Mouse (Mus musculus) liver, adult 2 months (tissue): ENCODE results near the gene Cdk4. TPM values are rescaled to one million over a fixed set of nuclear protein-coding genes. Genes with fewer than 3 reads are reported as not detected.
"Not testable (repeated sequence)": the region's sequence is repeated elsewhere in the genome, so short reads cannot be mapped to it uniquely, and the experiment has no call there.

Experiments
- DNase-seq: peaks from one replicate; pipeline ENCODE4 v3.0.0-alpha.2; 2011; ENCODE audit warnings: low read depth, low spot score; ENCODE audit errors: extremely low read depth
- H3K27ac ChIP-seq: fragments of 200-500 bp; replicated peaks from 2 replicates; pipeline ENCODE4 v1.5.1; 2012; ENCODE audit warnings: low read depth, mild to moderate bottlenecking, control low read depth, inconsistent platforms, low read length; ENCODE audit not compliant: insufficient read depth
- H3K27me3 ChIP-seq: fragments of 200-500 bp; 2 replicates; pipeline ENCODE4 v1.6.1; 2012; ENCODE audit warnings: mild to moderate bottlenecking, moderate library complexity, low read length, inconsistent platforms; ENCODE audit not compliant: control insufficient read depth, insufficient read depth
- H3K36me3 ChIP-seq: fragments of 200-500 bp; 2 replicates; pipeline ENCODE4 v1.6.1; 2012; ENCODE audit warnings: low read length, inconsistent platforms; ENCODE audit not compliant: control insufficient read depth, insufficient read depth
- H3K4me1 ChIP-seq: fragments of 200-500 bp; 2 replicates; pipeline ENCODE4 v1.6.1; 2011; ENCODE audit warnings: low read length; ENCODE audit not compliant: control insufficient read depth, insufficient read depth
- H3K4me3 ChIP-seq: fragments of 200-500 bp; 2 replicates; pipeline ENCODE4 v1.5.1; 2011; ENCODE audit warnings: low read depth, mild to moderate bottlenecking, control low read depth, low read length, moderate library complexity; ENCODE audit not compliant: insufficient read depth
- H3K79me2 ChIP-seq: fragments of 200-500 bp; 2 replicates; pipeline ENCODE4 v1.6.1; 2012; ENCODE audit warnings: inconsistent platforms, mild to moderate bottlenecking, low read length, moderate library complexity; ENCODE audit not compliant: control insufficient read depth, insufficient read depth
- H3K9ac ChIP-seq: fragments of 200-500 bp; 2 replicates; pipeline ENCODE4 v1.6.1; 2012; ENCODE audit warnings: low read depth, mild to moderate bottlenecking, control low read depth, inconsistent platforms, low read length
- CTCF ChIP-seq: fragments of 200-500 bp; IDR thresholded peaks from 2 replicates; pipeline ENCODE4 v1.5.1; 2011; ENCODE audit warnings: low read depth, low read length, control low read depth
- POLR2A ChIP-seq: fragments of 200-500 bp; IDR thresholded peaks from 2 replicates; pipeline ENCODE4 v1.6.1; 2011; ENCODE audit warnings: low read length, control low read depth; ENCODE audit not compliant: insufficient read depth; ENCODE audit errors: extremely low read depth
- WGBS: fragments of 180-500 bp; shearing (Covaris S2); methylation state at CpG from one replicate; pipeline ENCODE4 v1.1.7; 2018; 5-methylcytosine and 5-hydroxymethylcytosine counted together
- polyA plus RNA-seq: library from polyadenylated mRNA; depleted of rRNA; stranded (reverse); fragments of >200 nt; gene quantifications from 2 replicates; pipeline ENCODE4 v1.2.3, GENCODE M21; 2012
- total RNA-seq: library from RNA; depleted of rRNA; stranded (reverse); fragments of >200 nt; gene quantifications from 2 replicates; pipeline ENCODE4 v1.2.3, GENCODE M21; 2014

Gene Cdk4
- total and polyA plus RNA-seq, 2 experiments: 37.9 to 58.7 TPM

- TF ChIP-seq POLR2A (no peak), CTCF (no peak)
- Histone ChIP-seq H3K36me3 (no peaks in the 10 kb centered on the region), H3K4me1 (no peaks in the 10 kb centered on the region), H3K79me2 (no peaks in the 10 kb centered on the region; the same call in 1 of the 2 replicates), H3K27ac (no peak overlapping the region), H3K9ac (no peak overlapping the region), H3K4me3 (no peak overlapping the region), H3K27me3 (peaks cover 2% of the 10 kb centered on the region; the same call in 1 of the 2 replicates)
- DNase-seq: no peak
- 11% methylated on average over 8 of the region's 8 CpGs for WGBS
Measured at GRCm38 (mm10) chr10:127058708-127059107, 4.6 kb upstream of the Cdk4 start.

GRCm38 (mm10) chr10:127059174-127059967, 4.0 kb upstream of the Cdk4 start:
- H3K4me3 ChIP-seq: peak overlapping the region; percentile 68
- peaks cover 3% of the 10 kb centered on the region; the same call in 1 of the 2 replicates for H3K4me1 ChIP-seq
- H3K27me3 ChIP-seq: peaks cover 2% of the 10 kb centered on the region; the same call in 1 of the 2 replicates
- TF ChIP-seq CTCF (no peak), POLR2A (no peak)
- DNase-seq: no peak
- H3K9ac ChIP-seq: peak overlapping the region; percentile 67
- no peak overlapping the region for H3K27ac ChIP-seq
- H3K79me2 ChIP-seq: peaks cover 3% of the 10 kb centered on the region; the same call in 1 of the 2 replicates
- no peaks in the 10 kb centered on the region for H3K36me3 ChIP-seq
- WGBS: 3% methylated on average over 79 of the region's 92 CpGs

GRCm38 (mm10) chr10:127059968-127060916, 3.1 kb upstream of the Cdk4 start, which contains the start of gene March9:
Gene March9 (minus strand): TSS chr10:127060184.
- Histone ChIP-seq H3K27me3 (peaks cover 2% of the 10 kb centered on the region; the same call in 1 of the 2 replicates), H3K79me2 (peaks cover 5% of the 10 kb centered on the region; the same call in 1 of the 2 replicates), H3K36me3 (peaks cover 2% of the 10 kb centered on the region; the same call in 1 of the 2 replicates), H3K9ac (peak within 1 kb of the TSS; percentile 67), H3K4me1 (peaks cover 5% of the 10 kb centered on the region; the same call in 1 of the 2 replicates), H3K27ac (no peak within 1 kb of the TSS), H3K4me3 (peak within 1 kb of the TSS; percentile 68)
- DNase-seq: no peak
- 4% methylated on average over 49 of the region's 72 CpGs for WGBS
- no peak for TF ChIP-seq POLR2A
- no peak for TF ChIP-seq CTCF

GRCm38 (mm10) chr10:127061085-127061484, 2.2 kb upstream of the Cdk4 start:
- DNase-seq: no peak
- Histone ChIP-seq H3K4me3 (no peak overlapping the region), H3K4me1 (peaks cover 5% of the 10 kb centered on the region; the same call in 1 of the 2 replicates), H3K79me2 (peaks cover 5% of the 10 kb centered on the region; the same call in 1 of the 2 replicates), H3K27ac (no peak overlapping the region), H3K9ac (no peak overlapping the region), H3K27me3 (peaks cover 2% of the 10 kb centered on the region; the same call in 1 of the 2 replicates), H3K36me3 (peaks cover 4% of the 10 kb centered on the region; the same call in 1 of the 2 replicates)
- WGBS: 80% methylated on average over 5 of the region's 5 CpGs
- TF ChIP-seq CTCF: no peak
- no peak for TF ChIP-seq POLR2A

- no peak for TF ChIP-seq CTCF
- TF ChIP-seq POLR2A: no peak
- H3K27me3 ChIP-seq: no peaks in the 10 kb centered on the region
- 83% methylated on average over 2 of the region's 2 CpGs for WGBS
Measured at GRCm38 (mm10) chr10:127061513-127061912, 1.8 kb upstream of the Cdk4 start.

GRCm38 (mm10) chr10:127062101-127062500, 1.2 kb upstream of the Cdk4 start:
- H3K4me3 ChIP-seq, H3K79me2 ChIP-seq, H3K27ac ChIP-seq, H3K36me3 ChIP-seq, DNase-seq, H3K4me1 ChIP-seq, H3K9ac ChIP-seq, H3K27me3 ChIP-seq: not testable (repeated sequence)
- WGBS: 83% methylated on average over 4 of the region's 4 CpGs

More at GRCm38 (mm10) chr10:127061513-127061912, 1.8 kb upstream of the Cdk4 start:
- DNase-seq: no peak
- Histone ChIP-seq H3K36me3 (peaks cover 6% of the 10 kb centered on the region; the same call in 1 of the 2 replicates), H3K4me1 (peaks cover 7% of the 10 kb centered on the region; the same call in 1 of the 2 replicates), H3K79me2 (peaks cover 5% of the 10 kb centered on the region; the same call in 1 of the 2 replicates), H3K4me3 (no peak overlapping the region), H3K27ac (no peak overlapping the region), H3K9ac (no peak overlapping the region)
